Mouse (Mus musculus): ENCODE data around the gene Gm21985.

- no peak for TF ChIP-seq CTCF (IDR thresholded peaks at IDR 0.05; ENCODE audit: borderline replicate concordance, control insufficient read depth, extremely low read depth, insufficient read depth, low read length, poor library complexity)
- TF ChIP-seq POLR2A (IDR thresholded peaks at IDR 0.05; ENCODE audit: control insufficient read depth, extremely low read depth, insufficient read depth, low read length, poor library complexity): no peak
Observed at GRCm38 (mm10) chr2:112328069-112328777, 62.1 kb downstream of the Gm21985 start.
